Mouse (Mus musculus): ENCODE data around the gene Creg1.
"Not testable (repeated sequence)": the region's sequence is repeated elsewhere in the genome, so short reads cannot be mapped to it uniquely, and the experiment has no call there.

Gene Creg1

DNA sequence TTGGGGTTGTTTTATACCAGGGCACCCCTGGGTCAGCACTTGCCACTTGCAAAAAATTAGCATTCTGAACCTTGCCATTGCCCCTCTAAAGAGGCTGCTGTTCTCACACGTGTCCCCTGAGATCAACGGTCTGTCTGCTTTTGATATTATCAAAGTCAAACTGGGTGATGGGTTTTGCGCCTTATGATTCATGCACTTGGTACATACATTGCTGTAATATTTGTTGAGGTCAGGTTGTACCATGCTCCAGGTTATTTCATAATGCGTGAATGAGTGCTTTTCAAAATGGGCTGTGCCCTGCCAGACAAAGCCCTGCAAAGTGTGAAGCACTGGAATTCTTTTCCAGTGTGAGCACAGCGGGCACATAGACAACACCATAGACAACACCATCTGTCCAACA is 11.7 kb upstream of the Creg1 start:
- DNase-seq (ENCODE audit: low spot score), result no peak

DNA sequence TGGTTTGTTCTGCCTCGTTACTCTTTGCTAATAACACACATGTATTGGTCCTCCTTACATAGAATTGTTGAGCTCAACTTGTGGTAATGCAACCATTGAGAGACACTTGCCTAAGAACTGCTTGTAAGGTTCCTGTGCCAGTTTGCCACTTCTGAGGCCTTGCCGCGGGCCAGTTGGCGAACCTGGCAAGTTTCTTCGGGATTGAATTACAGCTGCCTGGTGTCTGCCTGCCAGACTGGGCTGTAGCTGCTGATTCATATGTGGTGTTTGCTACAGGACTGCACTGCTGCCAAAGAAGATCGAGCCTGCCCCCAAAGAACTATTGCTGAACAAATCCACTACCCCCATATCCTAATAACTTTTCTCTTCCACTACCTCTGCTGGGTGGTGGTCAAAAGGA is 9.3 kb upstream of the Creg1 start:
- DNase-seq (ENCODE audit: low spot score), result no peak

DNA sequence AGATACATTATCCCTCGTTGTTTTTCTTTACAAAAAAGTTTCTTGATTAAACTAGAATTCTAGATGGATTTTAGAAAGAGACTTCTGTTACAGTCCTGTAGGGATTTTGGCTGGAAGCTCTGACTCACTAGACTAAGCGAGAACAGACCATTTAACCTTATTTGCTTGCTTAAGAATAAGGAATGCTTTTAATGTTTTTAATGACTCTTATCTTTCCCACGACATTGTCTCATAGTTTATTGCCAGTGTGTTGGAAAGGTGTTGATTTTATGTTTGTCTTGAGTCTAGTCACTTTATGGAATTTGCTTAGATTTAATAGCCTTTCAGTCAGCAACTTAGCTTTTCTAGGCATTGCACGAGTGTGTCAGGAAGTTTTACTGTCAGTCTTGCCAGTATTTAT is 8.4 kb upstream of the Creg1 start:
- DNase-seq (ENCODE audit: low spot score), result no peak

DNA sequence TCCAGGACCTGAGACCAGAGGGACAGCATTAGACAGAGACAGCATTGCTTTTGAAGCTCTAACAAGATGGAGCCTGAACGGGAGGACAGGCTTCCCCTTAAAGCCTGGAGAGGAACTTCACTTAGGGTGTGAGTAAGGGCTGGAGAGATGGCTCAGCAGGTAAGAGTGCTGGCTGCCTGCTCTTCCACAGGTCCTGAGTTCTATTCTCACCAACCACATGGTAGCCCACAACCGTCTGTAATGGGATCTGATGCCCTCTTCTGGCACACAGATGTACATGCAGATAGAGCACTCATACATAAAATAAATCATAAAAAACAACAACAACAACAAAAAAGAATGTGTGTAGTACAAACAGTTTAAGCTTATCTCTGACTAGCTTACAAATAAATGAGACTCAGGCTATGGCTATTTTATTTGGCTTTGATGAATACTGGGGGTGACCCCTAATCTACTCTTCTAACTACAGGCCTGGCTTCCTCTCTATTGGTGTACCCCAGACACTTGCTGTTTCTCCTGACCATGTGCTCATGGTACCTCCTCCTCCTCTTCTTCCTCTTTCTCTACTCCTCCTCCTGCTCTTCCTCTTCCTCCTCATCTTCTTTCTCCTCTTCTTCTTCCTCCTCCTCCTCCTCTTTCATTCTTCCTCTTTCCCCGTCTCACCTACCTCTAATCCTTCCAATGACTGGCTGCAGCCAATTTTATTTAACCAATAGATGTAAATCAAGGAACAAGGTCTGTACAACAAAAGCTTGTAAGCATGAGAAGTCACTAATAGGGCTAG is 1.8 kb upstream of the Creg1 start:
- no peak for DNase-seq (ENCODE audit: low spot score)

DNA sequence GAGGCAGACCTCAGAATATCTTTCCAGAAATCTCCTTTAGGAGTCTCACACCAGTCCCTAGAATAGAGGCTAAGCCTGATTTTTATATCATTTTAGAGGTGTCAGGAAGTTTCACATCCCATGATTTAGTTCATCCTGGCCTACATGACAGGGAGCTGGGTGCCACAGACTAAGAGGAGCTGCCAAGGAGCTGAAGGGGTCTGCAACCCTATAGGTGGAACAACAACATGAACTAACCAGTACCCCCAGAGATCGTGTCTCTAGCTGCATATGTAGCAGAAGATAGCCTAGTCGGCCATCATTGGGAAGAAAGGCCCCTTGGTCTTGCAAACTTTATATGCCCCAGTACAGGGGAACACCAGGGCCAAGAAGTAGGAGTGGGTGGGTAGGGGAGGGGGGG is 1.0 kb upstream of the Creg1 start:
- not testable (repeated sequence) for DNase-seq (ENCODE audit: low spot score)

DNA sequence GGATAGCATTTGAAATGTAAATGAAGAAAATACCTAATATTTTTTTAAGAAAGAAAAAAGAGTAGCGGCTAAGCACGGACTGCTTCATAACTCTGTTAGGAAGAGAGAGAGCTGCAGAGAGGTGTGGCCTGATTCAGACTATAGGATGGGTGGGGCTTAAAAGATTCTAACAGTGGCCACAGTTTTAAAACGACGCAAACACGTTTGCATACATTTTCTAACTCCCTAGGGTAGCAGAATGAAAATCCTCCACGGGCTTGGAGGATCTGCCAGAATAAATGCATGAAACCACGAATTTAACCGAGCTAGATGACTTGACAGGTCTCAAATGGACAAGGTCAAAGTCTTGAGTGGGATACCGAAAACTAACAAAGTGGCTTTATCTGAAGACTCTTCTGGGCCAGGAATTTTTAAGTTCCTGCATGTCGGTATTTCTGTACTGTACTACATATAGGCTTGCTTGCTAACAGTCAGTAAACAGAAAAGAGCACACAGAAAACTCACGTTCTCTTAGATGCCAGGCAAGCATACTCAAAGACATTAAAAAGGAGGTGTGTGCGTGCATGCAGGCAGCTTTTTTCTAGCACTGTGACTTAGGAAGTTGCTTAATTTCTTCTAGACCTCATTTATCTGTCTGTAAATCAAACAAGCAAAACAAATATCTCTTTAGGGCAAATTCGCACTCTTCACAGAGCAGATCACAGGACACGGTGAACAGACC is 472 bp upstream of the Creg1 start:
- no peak for DNase-seq (ENCODE audit: low spot score)

DNA sequence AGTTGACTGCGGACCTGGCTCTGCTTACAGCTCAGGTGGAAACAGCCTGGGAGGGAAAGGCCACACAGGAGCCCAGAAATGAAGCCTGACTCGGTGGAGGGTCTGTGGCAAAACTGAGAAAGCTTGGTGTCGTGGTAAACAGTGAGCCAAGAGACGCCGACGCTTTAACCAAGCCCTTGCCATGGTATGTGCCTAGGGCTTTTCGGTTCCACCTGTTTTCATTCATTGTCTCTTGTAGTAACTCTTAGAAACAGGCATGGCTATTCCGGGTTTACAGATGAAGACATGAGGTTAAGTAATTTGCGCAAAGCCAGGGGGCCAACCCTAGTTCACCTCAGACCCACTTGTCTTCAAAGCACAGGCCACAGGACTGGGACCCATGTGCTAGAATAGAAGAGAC is 1.0 kb downstream of the Creg1 start:
- DNase-seq (ENCODE audit: low spot score), result no peak

DNA sequence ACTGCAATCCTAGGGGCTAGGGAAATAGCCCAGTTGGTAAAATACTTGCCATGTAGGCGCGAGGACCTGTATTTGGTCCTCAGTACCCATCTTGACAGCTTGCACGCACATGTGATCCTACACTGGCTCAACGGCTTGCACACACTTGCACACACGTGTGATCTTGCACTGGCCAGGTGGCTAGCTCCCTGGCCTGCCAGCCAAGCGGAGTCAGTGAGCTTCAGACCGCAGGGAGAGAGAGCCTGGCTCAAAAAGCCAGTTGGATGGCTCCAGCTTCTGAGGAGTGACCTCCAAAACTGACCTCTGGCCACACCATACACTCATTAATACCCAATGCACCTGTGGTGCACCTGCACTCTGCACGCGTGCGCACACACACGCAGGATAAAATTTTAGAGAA is 1.5 kb downstream of the Creg1 start:
- no peak for DNase-seq (ENCODE audit: low spot score)

DNA sequence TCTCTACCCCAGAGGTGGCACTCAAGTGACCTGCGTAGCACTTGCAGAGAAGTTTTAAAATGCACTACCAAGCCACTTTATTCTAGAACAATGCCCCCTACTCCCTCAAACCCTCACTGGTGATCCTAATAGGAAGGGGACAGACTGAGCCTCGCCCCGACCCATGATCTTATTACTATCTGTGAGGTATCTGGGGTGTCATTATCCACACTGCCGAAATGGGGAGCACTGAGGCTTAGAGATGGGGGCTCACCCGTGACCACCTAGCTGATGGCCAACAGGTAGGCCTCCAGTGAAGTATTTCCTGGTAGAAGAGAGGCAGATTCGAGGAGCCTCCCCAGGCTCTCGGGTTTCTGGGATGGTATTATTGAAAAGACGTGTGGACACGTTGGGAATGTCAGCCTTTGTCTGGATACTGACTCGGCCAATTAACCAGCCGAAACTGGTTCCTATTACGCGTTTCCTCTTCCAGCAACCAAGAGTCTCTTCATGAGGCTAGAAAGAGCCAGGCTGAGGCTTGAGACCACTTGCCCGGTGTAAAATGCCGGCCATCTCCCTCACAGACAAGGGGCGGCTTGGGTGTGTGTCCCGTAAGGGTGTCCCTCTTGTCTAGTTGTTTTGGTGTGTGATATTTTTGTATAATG is 2.2 kb downstream of the Creg1 start:
- no peak for DNase-seq (ENCODE audit: low spot score)

DNA sequence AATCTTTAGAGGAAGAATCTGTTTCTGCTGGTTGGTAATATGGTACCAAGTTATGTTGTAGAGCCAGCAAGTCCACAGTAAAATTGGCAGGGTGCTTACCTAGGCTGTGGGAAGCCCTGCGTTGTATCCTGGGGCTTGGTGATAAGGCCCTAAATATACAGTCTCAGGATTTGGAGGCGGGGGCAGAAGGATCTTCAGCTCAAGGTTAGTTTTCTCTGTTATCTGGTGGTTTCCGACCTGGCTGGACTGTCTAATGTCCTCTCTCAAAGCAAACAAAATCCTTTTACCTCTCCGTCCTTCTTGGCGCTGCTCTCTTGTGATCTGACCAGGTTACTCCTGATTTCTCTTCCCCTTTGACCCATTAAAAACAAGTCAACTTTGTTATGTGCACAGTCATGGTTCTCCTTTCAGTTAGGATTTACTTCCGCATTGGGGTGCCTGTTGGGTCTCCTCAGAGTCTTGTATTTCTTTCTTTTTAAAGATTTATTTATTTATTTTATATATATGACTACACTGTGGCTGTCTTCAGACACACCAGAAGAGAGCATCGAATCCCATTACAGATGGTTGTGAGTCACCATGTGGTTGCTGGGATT is 2.8 kb downstream of the Creg1 start:
- DNase-seq (ENCODE audit: low spot score), result no peak

DNA sequence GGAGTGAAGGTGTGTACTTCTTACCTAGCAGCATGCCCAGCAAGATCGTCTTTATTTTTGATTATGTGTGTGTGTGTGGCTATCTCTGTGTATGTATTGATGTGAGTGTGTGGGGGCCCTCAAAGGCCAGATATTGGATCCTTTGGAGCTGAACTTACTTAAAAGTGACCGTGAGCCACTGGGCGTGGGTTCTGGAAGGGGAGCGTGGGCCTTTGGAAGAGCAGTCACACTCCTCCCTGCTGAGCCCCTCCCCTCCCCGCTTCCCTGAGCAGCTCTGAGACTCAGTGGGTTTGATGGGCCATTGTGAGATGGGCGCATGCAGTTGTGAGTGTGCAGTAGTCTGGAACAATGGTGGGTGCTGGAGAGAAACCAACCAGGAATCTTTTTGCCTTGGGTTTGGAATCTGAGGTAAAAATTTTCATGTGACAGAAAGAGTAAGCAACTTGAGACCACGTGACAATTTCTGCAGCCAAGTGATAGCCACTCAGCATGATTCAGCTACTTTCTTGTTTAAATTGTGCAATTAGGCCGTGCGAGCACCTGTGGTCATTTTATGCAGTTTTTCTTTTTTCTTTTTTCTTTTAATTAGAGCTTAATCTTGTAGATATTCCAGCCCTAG is 5.5 kb downstream of the Creg1 start:
- no peak for DNase-seq (ENCODE audit: low spot score)

DNA sequence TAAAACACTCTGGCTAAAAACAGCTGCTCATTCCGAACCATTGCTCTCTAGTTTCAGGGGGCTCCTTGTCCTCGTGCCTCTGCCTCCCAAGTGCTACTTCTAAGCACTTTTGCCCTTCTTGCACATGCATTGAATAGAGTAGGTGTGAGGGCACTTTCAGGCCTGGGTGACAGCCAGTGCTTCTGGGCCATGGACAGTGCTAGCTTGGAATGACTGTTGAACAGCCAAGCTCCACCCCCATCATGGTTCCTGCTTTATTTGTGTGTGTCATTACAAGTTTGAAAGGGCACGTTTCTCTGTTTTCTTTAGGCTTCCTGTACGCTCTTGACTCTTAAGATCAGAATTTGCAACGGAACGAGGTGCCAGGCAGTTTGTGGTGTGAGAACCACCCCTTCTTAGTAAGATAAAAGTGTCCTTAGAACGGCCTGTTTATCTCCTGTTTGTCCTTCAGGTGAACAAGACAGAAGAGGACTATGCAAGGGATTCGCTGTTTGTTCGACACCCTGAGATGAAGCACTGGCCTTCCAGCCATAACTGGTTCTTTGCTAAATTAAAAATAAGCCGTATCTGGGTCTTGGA is 6.7 kb downstream of the Creg1 start:
- DNase-seq (ENCODE audit: low spot score), result no peak

DNA sequence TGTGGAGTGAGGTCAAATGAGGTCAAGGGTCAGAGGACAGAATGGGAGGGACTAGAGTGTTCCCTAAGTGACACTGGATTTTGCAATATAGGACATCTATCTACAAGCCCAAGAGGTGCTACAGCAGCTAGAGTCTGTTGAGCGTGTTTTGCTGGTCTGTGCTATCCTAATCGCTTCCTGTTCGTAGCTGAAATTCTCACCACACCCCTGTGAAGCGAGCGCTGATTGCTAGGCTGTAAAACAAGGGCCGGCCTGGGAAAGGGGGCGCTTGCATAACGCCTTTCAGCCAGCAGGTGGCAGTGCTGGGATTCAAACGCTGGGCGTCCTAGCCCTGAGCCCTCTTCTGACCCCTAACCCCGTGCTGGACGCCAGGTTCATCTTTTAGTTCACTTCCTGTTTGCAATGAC is 7.9 kb downstream of the Creg1 start:
- peak; percentile 77 for DNase-seq (ENCODE audit: low spot score)

DNA sequence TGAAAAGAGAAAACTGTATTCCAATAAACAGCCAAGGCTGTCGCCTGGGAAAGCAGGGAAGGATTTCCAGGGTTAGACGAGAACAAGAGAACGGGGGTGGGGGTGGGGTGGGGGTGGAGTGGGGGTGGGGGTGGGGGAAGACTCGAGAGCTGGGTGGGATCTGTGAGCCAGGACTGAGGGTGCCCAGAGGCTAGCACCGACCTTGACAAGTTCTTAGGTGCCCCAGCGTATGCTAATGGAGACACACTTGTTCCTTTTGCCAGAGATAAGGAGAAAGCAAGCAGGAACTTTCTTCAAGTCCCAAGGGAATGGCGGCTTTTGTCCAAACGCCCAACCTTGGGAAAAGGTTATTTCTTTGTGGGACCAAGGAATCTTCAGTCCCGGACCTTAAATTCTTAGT is 8.5 kb downstream of the Creg1 start:
- DNase-seq (ENCODE audit: low spot score), result no peak

DNA sequence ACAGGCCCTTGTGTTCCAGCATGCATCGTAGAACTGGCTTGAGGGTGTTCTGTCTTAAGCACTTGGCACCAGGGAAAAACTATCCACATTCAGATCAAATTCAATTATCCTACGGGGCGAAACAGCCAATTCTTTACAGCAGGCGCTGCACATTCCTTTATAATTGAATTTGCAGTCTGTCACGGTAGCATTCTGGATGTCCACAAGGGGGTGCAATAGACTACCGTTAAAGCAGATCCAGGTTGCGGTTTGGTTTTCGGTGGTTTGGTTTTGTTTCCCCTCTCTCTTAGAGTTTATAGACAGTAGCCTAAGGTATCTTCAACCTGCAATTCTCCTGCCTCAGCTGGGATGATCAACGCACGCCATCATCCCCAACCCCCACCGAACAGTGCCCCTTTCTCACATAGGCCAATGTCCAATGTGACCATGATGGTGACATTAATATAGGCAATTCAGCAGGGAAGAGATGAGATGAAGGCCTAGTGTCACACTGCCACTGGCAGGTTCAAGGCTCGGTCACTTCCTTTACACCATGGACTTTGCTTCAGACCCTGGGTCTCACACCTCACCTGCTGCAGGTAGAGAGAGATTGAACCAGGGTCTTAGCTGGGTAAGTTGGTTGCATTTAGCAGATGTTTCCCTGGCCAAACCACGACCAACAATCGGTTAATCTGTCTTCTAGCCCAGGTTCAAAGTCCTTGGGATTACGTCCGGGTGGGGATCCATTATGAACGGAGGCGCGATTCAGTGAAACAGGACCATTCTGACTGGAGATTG is 12.2 kb downstream of the Creg1 start:
- DNase-seq (ENCODE audit: low spot score), result no peak

DNA sequence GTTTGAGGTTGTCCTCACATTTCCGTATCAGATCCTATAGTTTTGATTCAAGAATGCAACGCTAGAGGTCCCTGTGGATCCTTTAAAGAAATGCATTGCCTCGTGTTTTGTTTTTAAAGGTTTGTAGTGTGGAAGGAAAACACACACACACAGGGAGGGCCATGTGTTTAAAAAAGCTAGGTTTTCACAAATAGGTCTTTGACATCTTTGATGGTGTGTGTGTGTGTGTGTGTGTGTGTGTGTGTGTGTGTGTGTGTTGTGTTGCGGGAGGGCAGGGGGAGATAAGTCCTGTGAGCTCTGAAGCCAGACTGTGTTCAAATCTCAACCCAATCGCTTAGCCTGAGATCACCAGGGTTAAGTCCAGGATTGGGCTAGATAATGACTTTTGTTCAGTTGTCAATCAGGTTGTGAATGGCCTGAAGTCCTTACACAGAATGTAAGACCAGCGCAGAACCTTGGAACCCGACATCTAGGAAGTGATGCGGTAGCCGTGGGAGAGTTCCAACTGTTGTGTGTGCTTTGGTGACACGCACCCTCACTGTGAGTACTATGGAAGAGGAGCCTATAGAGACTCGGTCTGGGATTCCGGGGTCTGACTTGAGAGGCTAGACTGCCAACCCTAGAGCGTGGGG is 16.5 kb downstream of the Creg1 start:
- no peak for DNase-seq (ENCODE audit: low spot score)

DNA sequence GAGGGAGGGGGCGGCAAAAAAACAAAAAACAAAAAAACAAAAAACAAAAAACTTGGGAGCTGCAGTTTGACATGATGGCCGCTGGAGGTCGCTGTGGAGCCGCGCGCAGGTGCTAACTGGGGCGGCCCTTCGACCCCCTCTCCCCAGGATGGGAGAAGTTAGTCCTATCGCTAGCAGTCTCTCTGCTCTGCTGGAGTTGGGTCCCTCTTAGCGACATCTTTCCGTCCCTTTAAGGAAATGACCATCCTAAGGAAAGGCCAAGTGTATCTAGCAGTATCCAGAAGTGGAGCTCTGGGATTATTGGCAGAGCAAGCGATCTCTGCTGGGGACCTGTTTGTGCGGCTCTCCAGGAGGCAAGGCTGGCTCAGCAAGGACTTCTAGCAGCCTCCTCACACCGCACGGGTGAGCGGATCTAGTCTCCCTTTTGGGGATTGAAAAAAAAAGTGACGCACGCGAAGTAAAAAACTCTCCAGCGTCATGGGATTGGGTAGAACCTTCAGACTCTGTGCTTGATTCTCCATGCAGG is 17.1 kb downstream of the Creg1 start:
- no peak for DNase-seq (ENCODE audit: low spot score)

DNA sequence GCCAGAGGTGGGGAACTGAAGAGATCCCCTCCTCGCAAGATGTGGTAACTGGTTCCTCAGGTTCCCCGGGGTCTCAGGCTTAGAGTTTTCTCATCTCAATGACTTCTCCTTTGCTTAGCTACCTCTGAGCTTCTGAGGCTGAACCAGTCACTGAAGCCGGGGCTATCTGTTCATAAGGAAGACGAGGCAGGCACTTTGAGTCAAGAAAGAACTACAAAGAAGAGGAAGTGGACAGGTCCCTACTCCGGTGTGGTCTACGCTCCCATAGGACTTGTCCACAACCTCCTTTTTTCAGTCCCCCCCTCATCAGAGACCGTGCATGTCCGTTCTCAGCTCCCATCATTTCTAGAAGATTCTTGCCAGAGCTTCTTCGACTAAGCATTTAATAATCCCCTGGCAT is 17.9 kb downstream of the Creg1 start:
- no peak for DNase-seq (ENCODE audit: low spot score)

DNA sequence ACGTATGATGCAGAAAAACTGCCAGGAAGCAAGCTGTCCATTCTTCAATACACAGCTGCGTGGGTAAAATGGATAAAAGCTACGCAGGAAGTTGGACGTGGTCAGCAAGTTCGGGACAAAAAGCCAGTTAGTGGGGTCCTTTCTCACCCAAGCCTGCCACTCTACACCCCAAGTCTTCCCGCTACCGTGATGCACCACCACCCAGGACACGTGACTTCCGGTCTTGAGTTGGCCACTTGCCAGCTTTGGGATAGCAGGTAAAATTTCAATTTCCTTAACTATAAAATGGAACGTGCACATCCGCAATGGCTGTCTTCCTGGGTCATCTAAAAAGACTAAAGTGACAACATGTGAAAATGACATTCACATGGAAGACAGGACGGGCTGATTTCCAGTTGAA is 18.4 kb downstream of the Creg1 start:
- DNase-seq (ENCODE audit: low spot score), result no peak

DNA sequence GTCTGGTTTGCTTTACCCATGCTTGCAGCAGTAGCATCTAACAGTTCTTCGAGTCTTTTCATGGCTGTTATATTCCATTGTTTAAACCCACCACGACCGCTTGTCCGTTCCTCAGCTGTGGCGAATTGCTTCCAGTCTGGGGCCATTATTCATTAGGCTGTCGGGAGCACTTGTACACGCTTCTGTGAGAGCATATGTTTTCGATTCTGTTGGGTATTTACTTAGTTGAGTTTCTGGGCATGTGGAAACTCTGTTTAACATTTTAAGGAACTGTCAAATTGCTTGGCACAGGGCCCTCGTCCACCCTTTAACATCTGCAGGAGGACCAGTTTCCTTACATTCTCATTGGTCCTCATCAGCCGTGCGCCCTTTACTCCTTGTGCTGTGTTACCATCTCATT is 22.8 kb downstream of the Creg1 start:
- DNase-seq (ENCODE audit: low spot score), result no peak

DNA sequence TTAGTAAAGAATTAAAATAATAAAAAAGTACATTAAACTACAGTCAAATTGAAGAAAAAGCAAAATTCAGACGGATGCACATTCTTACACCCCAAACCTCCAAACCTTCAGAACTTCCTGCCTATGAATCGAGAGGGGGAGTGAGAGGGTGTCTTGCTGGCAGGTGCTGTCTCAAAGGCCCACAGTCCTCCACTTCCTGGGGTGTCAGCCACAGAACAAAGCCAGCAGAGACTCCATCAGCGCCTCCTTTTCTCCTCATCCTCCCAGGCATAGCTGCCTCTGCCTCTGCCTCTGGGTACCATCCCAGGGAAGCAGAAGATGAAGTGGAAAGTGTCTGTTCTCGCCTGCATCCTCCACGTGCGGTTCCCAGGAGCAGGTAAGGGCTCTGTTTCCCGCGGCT is 25.0 kb downstream of the Creg1 start, which contains the start of gene Cd247:
Gene Cd247, plus strand, starts transcription at position 171 of the 400 bp plus-strand sequence.
- DNase-seq (ENCODE audit: low spot score), result no peak

Measured in urinary bladder, postnatal 14 days (tissue).